Mouse (Mus musculus) neutrophil, adult 5-6 weeks (primary cell): Measurements from ENCODE around the gene Dnttip1. TPM values are rescaled to one million over a fixed set of nuclear protein-coding genes. Genes with fewer than 3 reads are reported as not detected.
"Not testable (repeated sequence)": the region's sequence is repeated elsewhere in the genome, so short reads cannot be mapped to it uniquely, and the experiment has no call there.

Experiments used
- ATAC-seq: fragments of 151-379, 151-347 bp; 2 replicates; pipeline ENCODE4 v1.8.0; 2017; ENCODE audit warnings: mild to moderate bottlenecking, moderate TSS enrichment; ENCODE audit not compliant: insufficient number of reproducible peaks, poor library complexity, low FRiP score, severe bottlenecking; ENCODE audit errors: extremely low read depth
- total RNA-seq: library from RNA; stranded (forward); fragments of 200-1000 nt; gene quantifications from 2 replicates; pipeline ENCODE4 v1.2.3, GENCODE M21; 2017

The Dnttip1 gene
- total RNA-seq = 20.0 and 26.7 TPM in 2 replicates

DNA sequence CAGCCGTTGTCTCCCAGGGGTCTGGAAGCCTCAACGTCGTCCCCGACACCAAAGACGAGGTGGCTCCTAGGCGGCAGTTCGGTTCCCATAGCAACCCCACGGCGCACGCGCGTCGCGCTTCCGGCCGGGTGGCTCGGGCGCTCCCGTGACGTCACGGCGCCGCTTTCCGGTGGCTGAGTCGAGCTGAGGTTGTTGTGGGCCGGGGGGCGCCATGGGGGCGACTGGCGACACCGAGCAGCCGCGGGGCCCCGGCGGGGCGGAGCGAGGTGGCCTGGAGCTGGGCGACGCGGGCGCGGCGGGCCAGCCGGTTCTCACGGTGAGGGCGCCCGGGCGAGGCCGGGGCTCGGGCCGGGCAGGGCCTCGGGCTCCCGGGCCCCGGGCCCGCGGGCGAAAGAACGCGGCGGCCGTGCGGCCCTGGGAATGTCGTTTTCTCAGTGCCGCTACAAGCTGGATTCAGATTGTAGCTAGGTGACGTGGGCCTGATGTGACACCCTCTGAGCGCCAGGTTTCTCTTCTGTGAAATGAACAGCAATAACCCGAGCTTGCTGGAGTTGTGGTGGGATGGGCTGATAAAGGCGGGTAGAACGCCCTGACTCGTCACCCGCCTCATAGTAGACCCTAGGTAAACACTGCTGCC is at the start of gene Dnttip1, which contains the start of gene Wfdc3:
Gene Dnttip1, plus strand, starts transcription at position 141 of the 637 bp plus-strand sequence.
Gene Wfdc3, minus strand, starts transcription at position 89 of the 637 bp plus-strand sequence.
- ATAC-seq = peak; percentile 77

DNA sequence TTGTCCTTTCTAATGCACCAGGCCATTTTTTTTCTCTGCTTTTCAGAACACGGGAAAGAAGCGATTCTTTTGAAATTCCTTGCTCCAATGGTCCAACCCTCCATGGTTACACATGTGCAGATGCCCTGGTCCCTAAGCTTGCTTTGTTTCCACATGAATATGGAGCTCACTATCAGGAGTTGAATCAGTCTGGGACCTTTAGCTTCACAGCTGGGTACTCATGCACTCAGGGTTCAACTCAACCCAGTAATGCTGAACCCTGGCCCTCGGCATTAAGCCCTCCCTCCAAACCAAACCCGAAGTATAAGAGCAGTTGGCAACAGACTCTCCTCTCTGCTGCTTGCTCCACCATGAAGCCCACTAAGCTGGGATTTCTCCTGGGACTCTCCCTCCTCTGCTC is 47.6 kb upstream of the Dnttip1 start, which contains the start of gene Spint4:
Gene Spint4, plus strand, starts transcription at position 301 of the 400 bp plus-strand sequence.
- no peak for ATAC-seq

DNA sequence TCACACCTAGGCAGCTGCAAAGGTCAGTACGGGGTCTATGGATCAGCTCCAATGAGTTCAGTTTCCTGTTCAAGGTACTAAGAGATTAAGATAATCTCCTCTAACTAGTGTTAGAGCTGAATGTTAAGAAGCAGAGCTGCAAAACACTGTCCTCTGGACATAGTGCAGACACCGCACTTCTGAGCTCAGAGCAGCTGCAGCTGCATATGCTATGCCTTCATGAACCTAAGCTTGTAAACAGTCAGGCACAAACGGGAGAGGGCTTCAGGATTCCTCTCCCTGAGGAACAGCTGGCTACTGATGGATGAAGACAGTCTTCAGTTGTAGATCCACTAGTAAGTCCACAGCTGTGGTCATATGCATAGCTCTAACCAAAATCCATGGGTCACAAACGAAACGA is 44.8 kb upstream of the Dnttip1 start:
- ATAC-seq = no peak

DNA sequence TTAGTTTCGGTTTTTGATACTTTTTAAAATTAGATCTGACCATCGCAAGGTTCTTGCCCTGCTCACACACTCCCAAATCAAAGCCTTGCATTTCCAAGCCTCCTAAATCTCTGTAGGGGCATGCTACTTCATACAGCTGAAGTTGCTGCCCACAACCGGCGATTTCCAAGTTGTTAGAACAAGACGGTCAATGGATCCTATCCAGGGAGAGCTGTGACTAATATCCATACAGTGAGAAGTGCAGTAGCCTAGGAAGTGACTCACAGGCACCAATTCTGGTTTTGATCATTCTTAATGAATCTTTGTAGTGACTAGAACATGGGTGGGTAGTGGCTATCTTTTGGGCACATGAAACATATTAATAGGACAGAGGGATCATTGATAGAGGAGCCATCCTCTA is 44.0 kb upstream of the Dnttip1 start:
- no peak for ATAC-seq

DNA sequence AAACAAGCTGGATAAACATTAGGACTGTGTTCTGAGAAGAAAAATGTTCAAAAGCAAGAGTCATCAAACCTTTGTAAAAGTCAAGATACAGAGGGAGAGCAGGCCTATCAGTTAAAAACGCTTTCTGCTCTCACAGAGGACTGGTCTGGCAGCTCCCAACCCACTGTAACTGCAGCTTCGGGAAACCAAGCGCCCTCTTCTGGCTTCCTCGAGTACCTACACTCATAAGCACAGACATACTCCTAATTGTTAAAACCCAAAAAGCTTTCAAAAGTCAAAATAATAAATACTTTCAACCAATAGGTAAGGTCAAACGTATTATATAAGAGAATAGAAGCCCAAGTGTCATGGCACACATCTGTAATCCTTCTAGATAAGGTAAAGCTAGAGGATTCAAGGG is 41.5 kb upstream of the Dnttip1 start:
- no peak for ATAC-seq

DNA sequence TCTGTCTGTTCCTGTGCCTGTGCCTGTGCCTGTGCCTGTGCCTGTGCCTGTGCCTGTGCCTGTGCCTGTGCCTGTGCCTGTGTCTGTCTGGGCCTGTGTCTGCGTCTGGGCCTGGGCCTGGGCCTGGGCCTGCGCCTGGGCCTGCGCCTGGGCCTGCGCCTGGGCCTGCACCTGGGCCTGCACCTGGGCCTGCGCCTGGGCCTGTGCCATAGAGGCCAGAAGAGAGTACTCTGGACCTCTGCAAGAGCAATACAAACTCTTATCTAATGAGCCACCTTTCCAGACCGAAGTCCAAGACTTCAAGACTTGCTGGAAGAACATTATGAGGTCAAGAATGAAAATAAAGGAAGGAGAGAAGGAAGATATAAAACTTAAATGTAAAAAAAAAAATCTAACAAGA is 40.5 kb upstream of the Dnttip1 start:
- ATAC-seq = no peak

DNA sequence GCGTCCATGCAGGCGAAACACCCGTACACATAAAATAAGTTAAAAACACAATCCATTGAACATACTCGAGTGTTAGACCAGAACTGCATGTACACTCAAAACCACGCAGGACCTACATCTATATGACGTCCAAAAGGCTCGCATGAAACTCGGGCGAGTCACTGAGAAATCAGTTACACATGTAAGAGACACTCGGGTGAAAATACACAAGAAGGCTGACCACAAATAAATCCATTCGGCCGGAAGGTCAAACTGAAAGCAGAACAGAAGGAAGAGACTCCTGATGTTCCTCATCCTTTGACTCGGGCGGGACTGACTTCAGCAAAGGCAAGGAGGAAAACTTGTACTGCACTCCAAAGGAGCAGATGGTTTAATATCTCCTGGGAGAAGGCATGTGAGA is 39.8 kb upstream of the Dnttip1 start:
- ATAC-seq = no peak

DNA sequence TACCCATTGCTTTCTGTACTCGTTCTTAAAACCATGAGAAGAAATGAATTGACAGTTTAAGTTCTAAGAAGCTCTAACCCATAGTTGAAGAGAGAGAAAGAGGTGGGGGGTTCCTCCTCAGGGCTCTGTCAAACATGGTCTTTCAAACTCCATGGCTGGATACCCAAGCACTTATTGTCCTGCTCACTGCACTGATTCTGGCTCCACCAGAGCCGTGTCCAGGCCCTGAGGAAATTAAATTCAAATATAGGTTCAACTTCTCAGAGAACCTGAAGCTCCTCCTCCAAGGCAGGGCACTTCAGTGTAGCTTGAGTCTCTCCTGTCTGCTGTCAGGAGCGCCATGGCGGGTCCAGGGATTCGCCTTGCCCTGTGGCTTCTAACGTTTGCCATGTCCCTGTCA is 30.8 kb upstream of the Dnttip1 start, which contains the start of gene Spint5:
Gene Spint5, plus strand, starts transcription at position 301 of the 400 bp plus-strand sequence.
- no peak for ATAC-seq

DNA sequence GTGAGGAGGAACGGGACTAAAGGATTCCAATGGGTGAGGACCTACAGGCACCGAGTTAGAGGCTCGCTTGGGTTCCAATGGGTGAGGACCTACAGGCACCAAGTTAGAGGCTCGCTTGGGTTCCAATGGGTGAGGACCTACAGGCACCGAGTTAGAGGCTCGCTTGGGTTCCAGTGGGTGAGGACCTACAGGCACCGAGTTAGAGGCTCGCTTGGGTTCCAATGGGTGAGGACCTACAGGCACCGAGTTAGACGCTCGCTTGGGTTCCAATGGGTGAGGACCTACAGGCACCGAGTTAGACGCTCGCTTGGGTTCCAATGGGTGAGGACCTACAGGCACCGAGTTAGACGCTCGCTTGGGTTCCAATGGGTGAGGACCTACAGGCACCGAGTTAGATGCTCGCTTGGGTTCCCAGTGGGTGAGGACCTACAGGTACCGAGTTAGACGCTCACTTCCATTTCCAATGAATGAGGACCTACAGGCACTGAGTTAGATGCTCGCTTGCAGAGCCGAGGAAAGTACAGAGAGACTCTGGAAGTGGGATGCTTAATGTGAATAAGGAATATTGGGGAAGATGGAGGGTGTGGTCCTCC is 29.5 kb upstream of the Dnttip1 start:
- ATAC-seq = not testable (repeated sequence)

DNA sequence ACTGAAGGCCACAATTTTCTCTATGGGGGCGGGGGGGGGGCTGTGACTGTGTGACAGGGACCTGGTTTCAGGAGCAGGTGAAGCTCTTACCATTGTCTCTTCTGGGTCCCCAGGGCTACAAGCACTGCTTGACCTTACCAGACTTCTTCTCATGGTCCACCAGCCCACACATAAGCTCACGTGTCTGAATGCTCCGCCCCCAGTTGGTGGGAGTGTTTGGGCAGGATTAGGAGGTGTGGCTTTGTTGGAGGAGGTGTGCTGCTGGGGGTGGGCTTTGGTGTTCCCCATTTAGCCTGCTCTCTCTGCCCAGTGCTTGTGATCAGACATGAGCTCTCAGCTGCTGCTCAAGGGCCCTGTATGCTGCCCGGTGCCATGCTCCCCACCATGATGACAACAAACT is 22.5 kb upstream of the Dnttip1 start:
- no peak for ATAC-seq

DNA sequence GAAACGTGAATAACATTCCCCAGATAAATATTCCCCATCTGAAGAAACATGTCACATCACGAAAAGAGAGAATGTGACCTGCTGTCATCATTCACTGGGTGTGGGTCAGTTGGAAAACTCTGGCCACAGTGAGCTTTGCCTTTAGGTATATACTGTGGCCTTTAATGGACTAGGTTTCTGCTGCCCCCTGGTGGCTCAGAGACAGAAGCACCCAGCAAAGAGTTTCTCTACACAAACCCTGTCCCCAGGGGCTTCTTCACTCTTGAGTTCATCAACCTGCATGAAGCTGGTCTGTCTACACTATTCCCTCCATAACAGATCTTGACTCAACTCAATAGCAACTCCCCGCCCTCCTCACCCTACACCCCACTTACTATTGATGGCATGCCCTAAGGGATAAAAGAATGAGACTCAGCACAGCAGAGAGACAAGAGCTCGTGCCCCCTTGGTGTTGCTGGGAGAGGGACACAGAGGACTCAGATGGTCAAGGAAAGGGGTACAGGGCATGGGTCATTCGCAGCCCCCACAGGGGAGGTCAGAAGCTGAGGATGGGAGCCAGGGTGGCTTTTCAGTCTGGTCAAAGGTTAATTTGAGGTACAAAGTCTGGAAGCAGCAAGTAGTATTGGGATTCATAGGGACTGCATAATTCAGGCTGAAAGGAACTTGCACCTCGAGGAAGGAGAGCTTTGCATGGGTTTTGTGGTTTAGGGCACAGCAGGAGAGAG is 19.7 kb upstream of the Dnttip1 start:
- ATAC-seq = peak; percentile 84

DNA sequence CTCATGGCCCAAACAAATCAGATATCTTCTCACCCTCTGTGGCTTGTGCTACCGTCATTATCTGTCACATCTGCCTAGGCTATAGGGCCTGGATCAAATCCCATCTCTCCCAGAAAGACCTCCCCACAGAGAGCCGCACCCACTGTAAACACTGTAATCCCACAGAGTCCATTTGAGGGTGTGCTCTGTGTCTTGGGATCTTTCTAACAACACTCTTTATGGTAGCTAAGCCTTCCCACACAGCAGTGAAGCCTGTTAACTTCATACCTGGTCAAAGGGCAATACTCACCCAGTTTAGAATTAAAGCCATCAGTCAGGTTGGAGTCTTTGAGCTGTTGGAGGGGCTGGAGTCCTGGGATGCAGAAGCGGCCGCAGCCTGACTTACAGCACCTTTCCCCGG is 14.1 kb upstream of the Dnttip1 start:
- no peak for ATAC-seq

DNA sequence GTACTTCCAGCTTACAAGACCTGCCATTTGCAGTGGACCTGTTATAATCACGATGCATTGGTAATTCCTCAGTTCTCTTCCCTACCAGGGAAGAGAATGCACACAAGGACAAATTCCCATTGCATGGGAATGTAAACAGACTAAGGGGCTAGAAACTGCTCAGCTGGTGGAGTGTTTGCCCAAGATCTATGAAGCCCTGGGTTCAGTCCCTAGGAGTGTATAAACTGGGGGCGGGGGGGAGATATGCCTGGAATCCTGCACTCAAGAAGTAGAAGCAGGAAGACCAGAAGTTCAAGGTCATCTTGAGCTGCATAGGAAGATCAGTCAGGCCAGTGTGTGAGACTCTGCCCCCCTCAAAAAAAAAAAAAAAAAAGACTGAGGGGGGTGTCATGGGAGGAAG is 12.5 kb upstream of the Dnttip1 start:
- ATAC-seq = no peak

DNA sequence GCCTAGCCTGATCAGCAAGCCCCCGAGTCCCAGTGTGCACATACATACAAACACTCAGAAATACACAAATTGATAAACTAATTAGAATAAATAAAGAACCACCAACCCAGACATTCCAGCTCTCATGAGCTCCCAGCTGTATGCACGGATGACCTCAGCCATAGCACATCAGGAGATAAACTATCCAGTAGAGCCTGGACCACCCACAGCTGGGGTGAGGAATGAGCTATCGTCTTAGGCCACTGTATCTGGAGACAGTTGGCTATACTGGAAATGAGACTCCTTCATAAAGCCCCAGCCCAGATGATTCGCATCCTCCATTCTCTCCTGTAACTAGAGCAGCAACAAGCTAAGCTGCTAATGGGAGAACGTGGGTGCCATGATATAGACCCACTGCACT is 10.9 kb upstream of the Dnttip1 start:
- ATAC-seq = no peak

DNA sequence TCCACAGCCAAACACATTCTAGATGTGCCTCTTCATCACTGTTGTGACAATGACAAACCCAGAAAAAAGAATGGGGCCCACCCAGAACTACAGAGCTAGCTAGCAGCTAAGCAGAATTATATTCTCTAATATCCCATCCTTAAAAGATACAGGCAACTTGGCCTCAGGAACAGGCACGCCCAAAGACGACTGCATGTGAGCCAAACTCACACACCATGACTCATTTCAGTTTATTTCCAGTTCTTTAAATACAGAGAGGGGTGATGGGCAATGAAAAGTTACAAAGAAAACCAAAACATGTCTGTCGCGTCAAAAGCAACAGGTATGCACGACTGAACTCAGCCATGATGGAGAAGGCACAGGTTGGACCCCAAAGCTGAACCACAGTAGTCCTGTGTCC is 10.3 kb upstream of the Dnttip1 start:
- ATAC-seq = no peak

DNA sequence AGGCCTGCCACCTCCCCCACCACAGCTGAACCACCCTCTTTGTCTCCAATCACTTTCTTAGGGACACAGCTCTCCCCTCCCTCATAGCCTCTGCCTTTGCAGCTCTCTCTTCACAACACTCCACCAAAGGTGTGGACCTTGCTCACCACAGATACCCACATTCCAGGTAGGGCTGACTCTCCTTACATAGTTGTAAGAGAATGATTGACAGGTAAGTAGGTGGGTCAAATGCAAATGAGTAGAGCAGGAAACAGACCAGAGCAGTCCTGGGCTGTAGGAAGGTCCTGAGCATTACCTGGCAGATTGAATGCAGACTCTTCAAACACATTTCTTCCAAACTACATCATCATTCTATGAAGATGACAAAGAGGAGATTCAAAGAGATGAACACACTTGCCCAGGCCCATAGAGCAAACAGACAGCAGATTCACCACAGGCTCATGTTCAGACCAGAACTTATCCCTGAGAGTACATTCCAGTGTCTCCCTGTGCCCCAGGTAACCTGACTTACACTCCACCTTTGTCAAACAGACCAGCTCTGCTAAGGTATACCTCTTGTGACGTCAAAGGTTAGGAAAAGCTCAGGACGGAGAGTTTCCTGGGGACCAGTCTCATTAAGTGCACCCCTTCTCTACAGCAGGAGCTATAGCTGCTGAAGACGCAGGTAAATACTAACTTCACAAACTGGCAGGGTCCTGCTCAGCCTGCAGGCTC is 8.2 kb upstream of the Dnttip1 start:
- ATAC-seq = no peak

DNA sequence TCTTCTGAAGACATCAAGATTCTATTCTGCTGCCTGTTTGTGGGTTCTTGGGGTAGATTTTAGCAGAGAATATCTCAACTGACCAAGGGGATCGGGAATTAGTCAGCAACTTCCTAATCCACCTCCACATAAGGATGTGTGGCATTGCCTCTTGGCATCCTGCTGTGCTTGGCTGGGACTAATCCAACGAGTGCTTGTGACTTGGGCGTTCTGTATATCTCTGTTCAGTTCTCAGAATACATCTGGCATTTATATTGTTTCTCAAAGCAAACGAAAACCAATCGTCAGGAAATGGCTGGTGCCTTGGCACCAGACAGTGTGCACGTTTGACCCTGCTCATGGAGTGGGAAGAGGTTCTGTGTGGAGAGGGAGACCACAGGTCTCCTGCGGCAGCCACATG is 5.9 kb upstream of the Dnttip1 start:
- ATAC-seq = no peak

DNA sequence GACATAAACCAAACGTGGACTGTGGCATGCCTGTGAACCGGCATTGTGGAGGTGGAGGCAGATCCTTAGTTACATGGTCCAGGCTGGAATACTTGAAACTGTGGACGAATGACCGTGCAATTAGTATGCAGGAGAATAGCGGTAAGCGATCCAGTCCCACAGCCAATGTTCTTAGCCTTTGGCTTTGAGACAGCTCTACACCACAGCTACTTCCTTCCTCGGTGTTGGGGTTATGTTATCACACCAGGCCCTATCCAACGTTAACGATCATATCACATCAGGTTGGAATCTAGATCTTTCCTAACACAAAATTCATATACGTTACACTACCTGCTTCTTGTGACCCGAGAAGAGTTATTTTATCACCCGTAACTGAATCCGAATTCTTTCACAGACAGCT is 796 bp upstream of the Dnttip1 start:
- no peak for ATAC-seq

DNA sequence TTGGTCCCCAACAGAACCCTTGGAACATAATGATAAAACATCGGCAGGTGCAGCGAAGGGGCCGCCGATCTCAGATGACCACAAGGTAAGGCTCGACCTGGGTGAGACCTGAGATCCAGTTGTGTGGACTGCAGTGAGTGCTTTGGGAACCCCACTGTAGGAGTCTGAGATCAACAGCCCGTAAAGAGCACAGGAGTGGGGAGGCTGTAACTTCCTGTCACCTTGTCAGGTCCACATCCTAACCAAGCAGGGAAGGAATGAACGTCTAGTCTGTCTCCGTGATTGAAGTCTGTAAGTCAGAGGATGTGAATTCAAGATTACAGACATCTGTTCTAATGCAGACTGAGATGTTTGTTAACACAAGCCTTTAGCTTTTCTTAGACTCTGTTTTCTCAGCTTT is 910 bp downstream of the Dnttip1 start:
- ATAC-seq = no peak

DNA sequence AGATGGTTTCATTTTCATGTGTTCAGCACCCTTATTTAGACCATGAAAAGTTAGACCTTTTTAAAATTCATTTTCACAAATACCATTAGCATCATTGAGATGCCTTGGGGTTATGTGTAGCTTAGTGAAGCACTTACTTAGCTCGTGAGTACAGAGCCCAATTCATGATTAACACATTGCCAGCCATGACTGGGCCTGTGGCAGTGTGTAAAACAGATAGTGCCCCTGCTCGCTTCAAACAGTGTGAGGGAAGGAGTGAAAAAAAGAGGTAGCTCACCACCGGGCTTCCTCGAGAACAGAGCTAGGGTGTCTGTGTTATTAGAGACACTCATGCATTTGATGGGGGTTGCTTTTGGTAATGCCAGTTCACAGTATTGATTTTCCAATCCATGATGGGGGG is 2.4 kb downstream of the Dnttip1 start:
- ATAC-seq = no peak
